Mouse (Mus musculus) kidney, adult 11 months (tissue): ENCODE results near the gene Ccdc180.

Experiments used
- DNase-seq: peaks from one replicate; pipeline ENCODE4 v3.0.0; 2022

Ccdc180 gene

DNA sequence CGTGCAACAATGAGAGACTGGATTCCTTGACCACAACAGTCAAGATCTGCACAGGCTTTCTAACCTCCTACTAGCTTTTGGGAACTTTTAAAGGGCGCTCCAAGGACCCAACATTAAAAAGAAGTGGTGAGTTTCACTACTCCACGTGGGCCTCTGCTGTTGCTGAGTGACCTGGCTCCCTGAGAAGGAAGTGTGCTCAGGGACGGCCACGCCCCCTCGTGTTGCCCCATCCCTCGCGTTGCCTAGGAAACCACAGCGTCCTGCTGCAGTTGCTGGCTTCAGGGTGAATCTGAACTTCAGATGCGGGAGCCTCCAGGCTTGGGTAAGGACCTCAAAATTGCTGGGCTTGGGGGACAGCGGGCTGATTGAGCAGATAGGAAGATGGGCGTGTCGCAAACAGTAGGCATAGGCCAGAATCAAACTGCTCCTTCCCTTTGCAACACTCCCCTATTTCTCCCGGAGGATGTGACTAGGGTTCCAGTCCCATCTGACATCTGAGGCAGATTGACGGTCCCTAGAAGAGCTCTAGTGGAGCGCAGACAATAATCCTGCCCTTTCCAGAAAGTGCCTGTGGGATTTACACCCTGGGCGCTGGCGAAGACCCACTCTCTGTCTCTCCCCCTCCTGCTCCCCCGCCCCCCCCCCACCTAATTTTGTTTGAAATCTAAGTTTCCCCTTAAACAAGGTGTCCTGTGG is at the start of gene Ccdc180:
Gene Ccdc180 (plus strand): TSS at position 238 of the 696 bp plus-strand sequence.
- peak; percentile 64 for DNase-seq

DNA sequence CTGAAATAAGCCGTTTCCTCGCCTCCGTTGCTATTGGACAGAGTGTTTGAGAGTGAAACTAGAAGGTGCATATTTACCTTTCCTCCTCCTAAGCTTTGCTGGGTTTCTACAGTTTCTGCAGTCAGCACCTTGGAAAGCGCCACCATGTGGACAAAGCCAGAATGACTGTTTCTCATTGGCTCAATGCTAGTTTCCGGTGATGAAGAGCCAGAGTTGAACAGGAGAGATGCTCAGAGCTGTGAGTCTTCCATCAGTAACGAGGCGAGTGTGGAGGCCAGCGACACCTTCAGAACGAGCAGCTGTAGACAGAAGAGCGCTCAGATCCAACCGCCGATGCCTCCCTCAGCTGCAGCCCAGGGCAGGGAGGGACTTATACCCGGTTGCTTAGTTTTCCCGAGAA is 45.7 kb upstream of the Ccdc180 start:
- DNase-seq, result no peak

DNA sequence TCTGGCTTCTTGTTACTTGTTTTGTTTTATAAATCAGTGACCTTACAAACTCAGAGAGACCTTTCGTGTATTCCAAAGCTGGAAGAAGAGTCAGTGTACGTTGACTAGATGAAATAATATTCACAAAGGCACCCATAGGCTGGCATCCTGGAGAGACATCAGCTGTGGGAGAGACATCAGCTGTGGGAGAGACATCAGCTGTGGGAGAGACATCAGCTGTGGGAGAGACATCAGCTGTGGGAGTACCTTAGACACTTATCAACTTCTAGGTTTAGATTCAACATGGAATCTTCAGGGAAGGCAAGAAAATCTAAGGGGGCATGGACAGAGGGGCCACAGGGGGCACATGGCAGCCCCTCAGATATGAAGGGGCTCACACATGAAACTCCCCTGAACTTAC is 43.8 kb upstream of the Ccdc180 start:
- no peak for DNase-seq

DNA sequence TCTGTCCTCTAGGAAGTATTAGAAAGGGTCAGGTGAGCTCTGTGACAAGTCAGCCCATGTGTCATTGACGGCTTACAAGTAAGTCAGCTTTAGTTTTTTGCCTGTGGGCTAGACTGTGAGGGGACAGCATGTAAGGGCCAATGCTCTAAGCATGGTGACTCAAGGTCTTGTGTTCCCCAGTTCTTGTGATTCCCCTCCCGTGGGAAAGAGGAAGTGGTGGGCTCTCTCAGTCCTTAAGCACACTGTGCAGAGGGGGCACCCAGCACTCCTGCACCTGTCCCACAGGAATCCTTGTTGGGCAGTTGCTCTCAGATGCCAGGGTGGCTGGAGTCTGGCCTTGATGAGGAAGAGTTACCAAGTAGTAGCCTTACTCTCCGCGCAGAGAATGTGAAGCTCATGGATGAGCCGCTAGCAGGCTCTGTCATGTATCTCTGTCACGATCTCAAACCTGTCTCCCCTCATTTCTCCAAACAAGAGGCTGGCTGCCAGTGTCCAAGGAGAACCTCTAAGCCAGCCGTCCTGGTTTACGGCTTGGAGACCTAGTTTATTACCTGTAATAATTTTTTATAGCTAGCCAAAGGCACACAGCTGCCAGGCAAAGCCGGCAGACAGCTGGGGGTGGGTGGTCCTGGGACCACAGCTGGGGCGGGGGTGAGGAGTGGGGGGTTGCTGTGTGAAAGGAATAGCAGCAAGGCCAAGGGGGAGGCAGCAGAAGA is 41.8 kb upstream of the Ccdc180 start, which contains the start of gene Stra6l:
Gene Stra6l (plus strand): TSS at position 556 of the 716 bp plus-strand sequence.
- DNase-seq, result no peak

DNA sequence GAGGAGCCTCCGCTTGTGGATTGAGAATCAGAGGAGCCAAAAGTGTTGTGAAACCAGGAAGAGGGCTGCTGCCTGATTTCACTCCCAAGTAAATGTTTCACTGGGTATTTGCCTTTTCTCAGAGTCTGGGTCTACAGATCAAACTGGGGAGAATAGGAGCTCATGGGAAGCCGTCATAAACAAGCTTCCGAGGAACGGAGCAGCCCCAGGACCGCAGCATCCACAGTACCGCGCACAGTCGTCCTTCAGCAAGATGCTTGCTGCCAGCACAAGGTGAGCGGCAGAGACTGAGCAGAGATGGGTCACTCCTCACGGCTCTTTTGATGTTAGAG is 41.3 kb upstream of the Ccdc180 start:
- DNase-seq, result peak; percentile 11

DNA sequence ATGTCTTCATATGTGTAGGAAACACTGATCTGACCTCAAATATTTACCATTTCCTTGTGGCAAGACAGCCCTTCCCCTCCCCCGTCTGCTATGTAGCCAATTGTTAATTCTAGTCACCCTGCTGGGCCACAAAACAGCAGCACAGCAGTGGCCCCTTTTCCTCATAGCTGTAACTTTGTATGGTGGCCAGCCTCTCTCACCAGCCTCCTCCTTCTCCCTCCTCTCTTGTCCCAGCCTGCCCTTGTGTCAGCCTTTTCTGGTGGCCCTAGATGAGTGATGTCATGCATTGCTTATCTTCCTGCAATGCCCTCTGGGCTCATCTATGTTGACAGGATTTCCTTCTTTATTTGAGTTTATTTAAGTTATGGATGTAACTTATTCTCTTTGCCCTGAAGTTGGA is 40.7 kb upstream of the Ccdc180 start:
- no peak for DNase-seq

DNA sequence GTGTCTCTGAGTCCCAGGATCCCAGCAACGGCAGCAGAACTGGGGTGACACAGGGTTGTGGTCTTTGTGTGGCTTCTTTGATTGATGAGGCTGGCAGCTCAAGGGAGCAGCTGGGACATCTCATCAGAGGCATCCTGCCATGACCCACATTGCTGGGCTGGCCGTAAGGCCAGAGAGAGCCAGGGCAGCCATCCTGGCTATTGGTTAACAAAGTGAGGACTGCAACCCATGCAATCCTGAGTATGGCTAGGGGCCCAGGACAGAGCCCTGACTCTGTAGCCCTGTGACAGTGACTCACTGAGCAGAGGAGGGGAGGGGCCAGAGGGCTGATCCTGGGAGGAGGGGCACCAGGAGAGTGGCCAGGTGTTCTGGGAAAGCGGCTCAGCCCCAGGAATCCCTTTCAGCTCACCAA is 38.5 kb upstream of the Ccdc180 start:
- peak; percentile 84 for DNase-seq

DNA sequence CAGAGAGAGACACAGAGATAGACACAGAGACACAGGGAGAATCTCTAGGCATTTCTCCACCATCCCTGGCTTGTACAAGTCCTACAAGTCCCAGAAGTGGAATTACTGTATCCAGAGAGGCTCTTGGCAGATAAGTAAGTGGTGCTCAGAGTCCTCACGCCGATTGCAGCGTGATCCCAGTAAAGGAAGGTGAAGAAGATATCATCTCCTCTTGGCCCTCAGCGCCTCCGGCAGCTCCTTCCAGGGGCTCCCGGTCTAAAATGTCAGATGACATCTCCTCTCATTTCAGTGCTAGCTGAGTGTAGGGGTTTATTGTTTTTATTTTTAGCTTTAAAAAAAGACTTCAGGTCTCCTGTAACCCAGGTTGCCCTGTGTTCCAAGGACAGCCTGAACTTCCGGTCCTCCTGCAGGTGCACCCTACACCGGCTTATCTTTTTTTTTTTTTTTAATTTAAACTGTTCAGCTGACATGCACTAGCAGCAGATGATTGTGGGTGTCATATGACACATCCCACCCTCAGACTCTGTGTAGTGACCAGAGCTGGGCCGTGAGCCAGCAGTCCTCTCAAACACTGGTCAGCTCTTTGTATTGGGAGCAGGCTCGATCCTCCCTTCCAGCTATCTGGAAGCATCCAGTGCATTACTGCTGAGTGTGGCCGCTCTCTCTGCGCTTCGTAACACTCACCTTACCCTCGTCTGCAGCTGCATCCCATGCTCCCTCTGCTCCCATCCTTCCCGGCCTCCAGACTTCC is 36.4 kb upstream of the Ccdc180 start:
- DNase-seq, result no peak

DNA sequence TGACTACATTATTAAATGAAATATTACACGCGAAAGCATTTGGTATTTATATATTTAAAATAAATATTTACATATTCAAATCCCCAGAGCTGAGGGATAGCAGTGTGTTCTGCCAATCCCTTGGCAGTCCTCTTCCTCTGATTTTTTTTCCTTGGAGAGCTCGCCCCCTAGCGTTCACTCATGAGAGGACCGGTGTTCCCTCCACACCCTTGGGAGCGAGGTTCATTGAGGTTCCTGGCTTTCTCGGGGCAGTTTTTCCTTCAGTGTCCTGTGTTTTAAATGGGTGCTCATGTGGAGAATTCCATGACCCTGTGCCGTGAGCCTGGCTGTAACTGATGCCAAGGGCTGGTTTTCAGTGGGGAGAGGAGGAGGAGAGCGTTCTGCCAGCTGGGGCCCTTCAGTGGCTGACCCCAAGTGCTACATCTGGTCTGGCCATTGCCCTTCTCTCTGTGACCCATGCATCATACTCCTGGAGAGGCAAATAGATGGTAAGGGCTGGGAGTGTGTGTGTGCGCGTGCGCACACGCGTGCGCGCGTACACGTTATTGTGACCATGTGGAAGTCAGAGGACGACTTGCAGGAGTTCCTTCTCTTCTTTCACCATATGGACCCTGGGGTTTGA is 34.2 kb upstream of the Ccdc180 start:
- peak; percentile 63 for DNase-seq

DNA sequence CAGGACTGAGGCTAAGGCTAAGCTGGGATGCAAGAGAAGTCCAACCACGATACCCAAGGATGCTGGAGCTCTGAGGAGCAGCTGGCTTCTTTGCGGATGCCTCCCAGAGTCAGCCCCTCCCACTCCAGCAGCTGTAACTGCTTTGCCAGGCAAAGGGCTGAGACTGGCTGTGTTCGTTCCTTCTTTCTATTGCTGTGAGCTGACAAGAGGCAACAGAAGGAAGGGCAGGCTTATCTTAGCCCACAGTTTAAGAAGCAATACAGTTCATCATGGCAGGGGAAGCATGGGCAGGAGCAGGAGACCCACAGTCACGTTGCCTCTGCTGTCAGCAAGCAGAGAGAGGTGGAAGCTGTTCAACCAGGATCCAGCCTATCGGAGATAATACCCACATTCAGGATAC is 28.9 kb upstream of the Ccdc180 start:
- no peak for DNase-seq

DNA sequence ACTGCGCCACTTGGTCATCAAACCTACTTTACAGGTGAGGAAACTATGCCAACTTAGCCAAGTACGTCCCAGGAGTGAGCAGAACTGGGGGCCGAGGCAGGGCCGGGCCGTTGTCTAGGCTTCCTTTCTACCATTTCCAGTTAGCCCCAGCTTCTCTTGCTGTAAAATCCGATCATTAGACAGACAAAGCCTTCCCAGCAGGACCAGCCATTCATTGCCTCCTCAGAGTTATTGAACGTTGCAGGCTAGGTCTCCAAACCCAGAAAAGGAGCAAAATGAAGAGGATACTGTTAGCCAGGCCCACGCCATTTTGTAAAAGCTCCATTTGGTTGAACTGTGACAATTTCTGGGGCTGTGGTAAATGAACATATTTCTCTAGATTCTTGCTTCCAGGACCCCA is 22.7 kb upstream of the Ccdc180 start:
- DNase-seq, result no peak

DNA sequence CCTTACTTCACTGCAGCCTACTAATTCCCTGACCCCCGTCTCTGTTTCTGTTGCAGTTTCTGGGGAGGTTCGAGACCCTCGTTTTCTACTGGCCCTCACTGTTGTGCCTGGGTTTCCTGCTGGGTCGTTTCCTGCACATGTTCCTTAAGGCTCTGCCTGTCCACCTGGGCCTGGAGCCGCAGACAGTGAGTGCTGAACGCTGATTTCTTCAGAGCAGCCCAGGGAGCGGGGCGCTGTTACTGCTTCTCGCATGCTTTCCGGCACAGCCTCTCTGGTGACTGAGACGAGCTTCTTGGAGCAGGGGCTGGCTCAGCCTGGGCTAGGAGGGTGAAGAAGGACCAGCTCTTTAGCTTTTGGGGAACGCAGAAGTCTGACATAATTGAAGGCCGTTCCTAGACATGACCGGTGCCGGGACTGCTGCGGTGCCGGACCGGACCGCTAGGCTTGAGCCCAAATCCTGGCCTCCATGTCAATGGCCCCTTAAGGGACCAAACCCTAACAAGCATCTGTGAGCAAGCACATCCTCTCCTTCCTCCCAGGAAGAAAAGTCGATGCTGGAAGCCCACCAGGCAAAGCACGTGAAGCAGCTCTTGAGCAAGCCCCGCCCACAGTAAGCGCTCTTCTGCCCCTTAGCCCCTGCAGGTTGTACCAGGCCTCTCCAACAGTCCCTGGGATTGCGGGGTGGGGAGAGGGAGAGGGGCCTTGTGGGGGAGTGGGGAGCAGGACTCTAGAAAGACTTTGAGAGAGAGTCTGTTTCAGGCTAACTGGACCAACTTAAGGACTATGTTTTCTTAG is 20.9 kb upstream of the Ccdc180 start:
- DNase-seq, result no peak

DNA sequence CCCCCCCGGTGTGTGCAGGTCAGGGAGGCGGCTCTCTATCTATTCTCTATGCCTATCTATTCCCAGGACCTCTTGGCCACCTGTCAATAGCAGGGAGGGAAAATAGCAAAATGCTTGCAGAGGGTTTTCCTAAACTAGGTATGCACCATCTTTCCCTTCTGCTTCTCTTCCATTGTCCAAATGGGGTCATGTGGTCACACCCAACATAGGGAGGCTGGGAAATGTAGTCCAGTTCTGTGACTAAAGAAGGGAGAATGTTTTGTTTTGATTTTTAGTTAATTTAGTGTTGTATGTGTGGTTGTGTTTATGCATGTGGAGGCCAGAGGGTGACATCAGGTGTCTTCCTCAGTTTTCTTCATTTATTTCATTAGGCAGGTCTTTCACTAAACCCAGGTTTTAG is 18.0 kb upstream of the Ccdc180 start:
- DNase-seq, result no peak

DNA sequence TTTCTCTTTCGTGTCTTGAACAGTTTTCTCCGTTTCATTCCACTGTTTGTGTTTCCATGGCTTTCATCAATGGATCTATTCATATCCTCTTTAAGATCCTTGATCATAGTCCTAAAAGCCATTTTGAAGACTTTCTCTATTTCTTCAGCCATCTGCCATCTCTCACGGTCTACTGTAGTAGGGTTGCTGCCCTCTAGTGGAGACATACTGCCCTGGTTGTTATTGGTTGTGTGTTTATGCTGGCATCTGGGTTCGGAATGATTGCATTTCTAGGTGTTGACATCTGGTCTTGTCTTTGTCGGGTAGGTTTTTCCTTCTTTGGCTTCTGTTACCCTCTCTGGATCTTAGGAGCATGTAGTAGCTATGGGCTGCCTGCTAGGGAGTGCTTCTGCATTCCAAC is 11.2 kb upstream of the Ccdc180 start:
- DNase-seq, result peak; percentile 19

DNA sequence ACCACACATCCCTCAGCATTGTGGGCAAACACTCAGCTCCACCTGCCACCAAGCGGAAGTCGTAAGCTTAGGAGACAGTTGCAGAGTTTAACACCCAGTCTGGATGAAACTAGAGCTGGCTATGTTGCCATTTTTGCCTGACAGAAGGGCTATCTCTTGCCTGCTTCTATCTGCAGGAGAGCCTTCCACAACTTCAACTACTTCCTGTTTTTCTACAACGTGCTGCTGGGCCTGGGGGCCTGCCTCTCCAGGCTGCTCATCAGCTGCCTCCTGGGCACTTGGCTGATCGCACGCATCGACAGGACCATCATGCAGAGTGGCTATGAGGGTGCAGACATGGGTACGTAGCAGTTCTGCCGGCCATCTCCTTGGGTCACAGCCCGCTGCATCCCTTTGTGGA is 7.6 kb upstream of the Ccdc180 start:
- no peak for DNase-seq

DNA sequence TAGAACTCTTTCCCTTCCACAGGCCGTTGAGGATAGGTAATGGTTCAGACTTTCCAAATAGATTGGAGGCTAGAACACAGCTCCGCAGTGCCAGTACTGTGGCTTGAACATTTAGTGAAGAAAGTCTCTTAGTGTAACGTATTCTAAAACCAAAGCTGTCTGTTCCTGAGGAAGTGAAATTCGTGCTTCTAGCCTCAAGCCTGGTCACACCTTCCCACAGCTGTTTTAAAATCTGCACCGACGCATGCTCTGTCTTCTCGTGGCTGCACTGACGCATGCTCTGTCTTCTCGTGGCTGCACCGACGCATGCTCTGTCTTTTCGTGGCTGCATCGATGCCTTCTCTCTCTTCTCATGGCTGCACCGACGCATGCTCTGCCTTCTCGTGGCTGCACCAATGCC is 6.9 kb upstream of the Ccdc180 start:
- DNase-seq, result no peak

DNA sequence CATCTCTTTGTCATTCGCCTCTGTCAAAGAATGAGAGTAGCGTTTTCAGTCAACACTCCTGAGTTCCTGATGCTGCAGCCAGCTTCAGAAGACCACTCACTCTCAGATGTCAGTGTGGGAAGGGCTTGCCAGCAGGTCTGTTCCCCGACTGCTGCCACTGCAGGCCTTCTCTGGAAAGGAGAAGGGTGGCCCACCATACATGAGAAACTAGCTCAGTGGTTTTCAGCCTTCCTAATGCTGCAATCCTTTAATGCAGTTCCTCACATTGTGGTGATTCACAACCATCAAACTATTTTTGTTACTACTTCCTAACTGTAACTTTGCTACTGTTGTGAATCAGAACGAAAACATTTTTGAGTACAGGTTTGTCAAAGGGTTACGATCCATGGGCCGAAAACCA is 616 bp upstream of the Ccdc180 start:
- no peak for DNase-seq

DNA sequence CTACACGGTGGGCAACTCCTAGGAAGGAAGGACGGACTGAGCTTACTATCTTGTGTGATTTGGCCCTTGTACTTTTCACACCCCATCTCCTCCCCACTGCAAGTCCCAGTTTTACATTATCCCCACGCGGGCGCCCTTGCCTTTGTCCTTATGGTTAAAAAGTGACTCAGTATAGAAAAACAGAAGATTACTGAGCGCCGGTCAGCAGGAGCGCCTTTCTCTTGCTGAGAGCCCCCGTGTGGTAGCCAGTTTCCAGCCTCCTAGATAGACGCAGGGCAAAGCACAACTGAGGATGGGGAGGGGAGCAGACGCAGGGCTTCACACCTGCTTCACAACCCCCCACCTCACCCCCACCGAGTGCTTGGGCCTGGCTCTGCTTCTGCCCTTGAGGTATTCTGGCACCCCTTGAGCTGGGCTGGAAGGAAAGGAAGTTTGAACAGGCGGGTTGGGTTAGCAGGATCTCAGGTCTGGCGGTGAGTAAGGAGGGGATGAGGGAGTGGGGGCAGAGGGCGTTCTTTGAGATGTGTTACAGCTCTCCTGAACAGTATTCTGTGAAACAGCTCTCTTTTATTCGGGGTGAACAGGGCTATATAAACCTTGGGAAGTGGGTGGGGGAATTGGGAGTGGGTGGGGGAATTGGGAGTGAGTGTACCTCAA is 6.5 kb downstream of the Ccdc180 start:
- DNase-seq, result peak; percentile 52

DNA sequence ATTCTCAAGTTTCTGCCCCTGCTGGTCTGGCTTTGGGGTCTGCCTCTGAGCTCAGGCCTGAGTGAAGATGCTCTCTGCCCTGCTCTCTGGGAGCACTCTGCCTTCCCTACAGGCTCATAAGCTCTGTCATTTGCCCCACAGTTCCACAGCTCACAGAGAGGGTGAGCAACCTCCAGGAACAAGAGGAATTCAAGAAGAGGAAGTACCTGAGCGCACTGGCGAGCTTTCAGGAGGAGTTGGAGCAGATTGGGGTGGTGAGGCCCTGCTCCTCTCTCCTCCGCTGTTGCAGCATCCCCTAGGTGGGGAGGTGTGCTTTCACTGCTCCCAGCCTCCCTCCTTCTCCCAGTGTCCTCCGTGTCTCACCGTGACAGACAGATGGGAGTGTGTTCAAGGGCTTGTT is 8.3 kb downstream of the Ccdc180 start:
- DNase-seq, result no peak

DNA sequence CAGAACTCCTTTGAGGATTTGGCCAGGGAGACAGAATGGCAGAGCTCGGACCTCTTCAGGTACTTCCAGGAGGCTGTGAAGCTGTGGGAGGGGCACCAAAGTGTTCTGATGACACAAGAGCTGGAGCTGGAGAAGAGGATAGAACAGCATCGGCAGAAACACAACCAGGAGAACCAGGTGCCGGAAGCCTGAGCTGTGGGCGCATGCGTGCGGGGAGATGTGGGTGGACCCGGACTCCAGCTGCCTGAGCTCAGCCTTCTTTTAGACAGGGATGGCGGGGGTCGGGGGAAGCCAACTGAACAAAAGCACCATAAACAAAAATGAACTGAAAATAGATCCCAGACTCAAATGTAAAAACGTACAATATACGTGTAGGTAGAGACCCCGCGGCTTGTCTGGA is 19.2 kb downstream of the Ccdc180 start:
- no peak for DNase-seq

DNA sequence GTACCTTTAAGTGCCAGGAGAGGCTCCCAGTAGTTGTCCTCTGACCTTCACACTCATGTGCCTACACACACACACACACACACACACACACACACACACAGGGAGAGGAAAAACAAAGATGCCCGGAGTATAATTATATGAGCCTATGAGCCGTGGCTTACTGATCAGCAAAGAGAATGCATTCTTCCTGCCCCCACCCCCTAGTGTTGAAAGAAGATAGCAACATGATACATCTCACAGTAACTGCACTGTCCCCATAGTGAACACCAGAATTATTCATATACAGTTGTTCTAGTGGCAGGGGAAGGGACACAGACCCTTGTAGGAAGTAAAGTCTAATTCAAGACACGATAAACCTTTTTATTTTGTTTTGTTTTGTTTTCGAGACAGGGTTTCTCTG is 19.8 kb downstream of the Ccdc180 start:
- DNase-seq, result no peak

DNA sequence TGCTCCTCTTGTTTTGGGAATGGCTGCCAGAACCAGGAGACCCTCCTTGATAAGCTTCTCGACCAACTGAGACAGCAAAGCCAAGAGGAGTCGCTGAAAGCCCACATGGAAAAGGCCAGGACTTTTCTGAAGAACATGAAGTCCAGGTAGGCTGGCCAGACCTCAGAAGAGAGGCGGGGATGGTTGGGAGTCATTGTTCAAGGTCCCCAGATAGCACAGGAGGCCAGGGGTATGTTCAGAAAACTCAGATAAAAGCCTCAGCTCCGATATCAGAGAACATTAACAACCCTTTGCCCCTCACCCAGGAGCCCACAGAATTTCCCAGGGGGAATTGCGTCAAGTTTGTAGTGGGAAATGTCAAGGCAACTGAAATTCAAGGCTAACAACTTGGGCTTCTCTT is 21.2 kb downstream of the Ccdc180 start:
- no peak for DNase-seq
